Mouse (Mus musculus): ENCODE measurements around the gene Rabgef1.

GRCm38 (mm10) chr5:130207299-130207698 lies 35.7 kb downstream of the Rabgef1 start:
- TF ChIP-seq MAFK (IDR thresholded peaks at IDR 0.05; ENCODE audit: insufficient read depth, low read depth, low read length) (no peak), CHD2 (IDR thresholded peaks at IDR 0.05; ENCODE audit: low read depth, low read length) (no peak), ZNF384 (IDR thresholded peaks at IDR 0.05; ENCODE audit: low read depth, low read length) (no peak), HCFC1 (IDR thresholded peaks at IDR 0.05; ENCODE audit: borderline replicate concordance, insufficient read depth, low read length) (no peak), ZC3H11A (IDR thresholded peaks at IDR 0.05; ENCODE audit: borderline replicate concordance, low read depth, low read length) (no peak)
